Mouse (Mus musculus): Measurements from ENCODE around the gene Agbl4. TPM values are rescaled to one million over a fixed set of nuclear protein-coding genes. Genes with fewer than 3 reads are reported as not detected.

Agbl4 gene
- polyA plus RNA-seq, 1 experiment from 2014 or later, result 2.1 TPM

- WGBS, result 62% methylated on average over 3 of the region's 3 CpGs
- no peak for ATAC-seq (ENCODE audit: low FRiP score)
Measured at GRCm38 (mm10) chr4:111498751-111499150, 1101.3 kb downstream of the Agbl4 start.

GRCm38 (mm10) chr4:111501441-111501840, 1104.0 kb downstream of the Agbl4 start:
- WGBS, result 73% methylated on average over 1 of the region's 1 CpGs

More at GRCm38 (mm10) chr4:111498751-111499150, 1101.3 kb downstream of the Agbl4 start:
- no peaks in the 10 kb centered on the region for H3K36me3 ChIP-seq
- H3K4me1 ChIP-seq, result 0 out of 2 replicates have a peak, but pooled peaks cover 1% of the 10 kb centered on the region
- no peak overlapping the region for H3K4me2 ChIP-seq (replicated peaks)
- no peaks in the 10 kb centered on the region for H3K9me3 ChIP-seq (replicated peaks)
- H3K9ac ChIP-seq, result no peak overlapping the region
- H3K27ac ChIP-seq, result no peak overlapping the region
- H3K4me3 ChIP-seq, result no peak overlapping the region
- no peaks in the 10 kb centered on the region for H3K27me3 ChIP-seq

GRCm38 (mm10) chr4:111502965-111503727, 1105.7 kb downstream of the Agbl4 start:
- H3K4me3 ChIP-seq, result no peak overlapping the region
- H3K9me3 ChIP-seq (replicated peaks), result no peaks in the 10 kb centered on the region
- no peak overlapping the region for H3K9ac ChIP-seq
- H3K27me3 ChIP-seq, result no peaks in the 10 kb centered on the region
- H3K4me1 ChIP-seq, result no peaks in the 10 kb centered on the region
- no peak overlapping the region for H3K4me2 ChIP-seq (replicated peaks)
- H3K36me3 ChIP-seq, result no peaks in the 10 kb centered on the region
- H3K27ac ChIP-seq, result no peak overlapping the region
- 80% methylated on average over 5 of the region's 5 CpGs for WGBS
- ATAC-seq (ENCODE audit: low FRiP score), result no peak

More at GRCm38 (mm10) chr4:111501441-111501840, 1104.0 kb downstream of the Agbl4 start:
- H3K36me3 ChIP-seq, result no peaks in the 10 kb centered on the region
- H3K9me3 ChIP-seq (replicated peaks), result no peaks in the 10 kb centered on the region
- H3K27ac ChIP-seq, result no peak overlapping the region
- no peaks in the 10 kb centered on the region for H3K27me3 ChIP-seq
- no peak overlapping the region for H3K9ac ChIP-seq
- ATAC-seq (ENCODE audit: low FRiP score), result no peak
- H3K4me3 ChIP-seq, result no peak overlapping the region
- no peak overlapping the region for H3K4me2 ChIP-seq (replicated peaks)
- H3K4me1 ChIP-seq, result no peaks in the 10 kb centered on the region

GRCm38 (mm10) chr4:111504952-111505351, 1107.5 kb downstream of the Agbl4 start:
- no peaks in the 10 kb centered on the region for H3K9me3 ChIP-seq (replicated peaks)
- no peak for ATAC-seq (ENCODE audit: low FRiP score)
- WGBS, result 96% methylated on average over 2 of the region's 2 CpGs
- no peak overlapping the region for H3K4me2 ChIP-seq (replicated peaks)
- no peak overlapping the region for H3K27ac ChIP-seq
- no peaks in the 10 kb centered on the region for H3K4me1 ChIP-seq
- H3K9ac ChIP-seq, result no peak overlapping the region
- H3K27me3 ChIP-seq, result no peaks in the 10 kb centered on the region
- H3K36me3 ChIP-seq, result no peaks in the 10 kb centered on the region
- H3K4me3 ChIP-seq, result no peak overlapping the region

GRCm38 (mm10) chr4:111510129-111510528, 1112.7 kb downstream of the Agbl4 start:
- WGBS, result 20% methylated on average over 1 of the region's 2 CpGs
- H3K36me3 ChIP-seq, result no peaks in the 10 kb centered on the region
- no peak for ATAC-seq (ENCODE audit: low FRiP score)
- peaks cover 1% of the 10 kb centered on the region; the same call in 1 of the 2 replicates for H3K4me1 ChIP-seq
- no peak overlapping the region for H3K27ac ChIP-seq
- H3K9ac ChIP-seq, result no peak overlapping the region
- H3K9me3 ChIP-seq (replicated peaks), result no peaks in the 10 kb centered on the region
- H3K4me2 ChIP-seq (replicated peaks), result no peak overlapping the region
- H3K27me3 ChIP-seq, result no peaks in the 10 kb centered on the region
- no peak overlapping the region for H3K4me3 ChIP-seq

GRCm38 (mm10) chr4:111513921-111514320, 1116.5 kb downstream of the Agbl4 start:
- no peak for ATAC-seq (ENCODE audit: low FRiP score)
- WGBS, result 67% methylated on average over 3 of the region's 3 CpGs
- H3K9ac ChIP-seq, result no peak overlapping the region
- no peak overlapping the region for H3K4me3 ChIP-seq
- peaks cover 12% of the 10 kb centered on the region for H3K4me1 ChIP-seq
- H3K27ac ChIP-seq, result no peak overlapping the region
- no peak overlapping the region for H3K4me2 ChIP-seq (replicated peaks)
- no peaks in the 10 kb centered on the region for H3K9me3 ChIP-seq (replicated peaks)
- no peaks in the 10 kb centered on the region for H3K36me3 ChIP-seq
- H3K27me3 ChIP-seq, result no peaks in the 10 kb centered on the region

- H3K9me3 ChIP-seq (replicated peaks), result no peaks in the 10 kb centered on the region
- H3K27ac ChIP-seq, result no peak overlapping the region
- H3K36me3 ChIP-seq, result no peaks in the 10 kb centered on the region
- no peak overlapping the region for H3K4me2 ChIP-seq (replicated peaks)
- no peak overlapping the region for H3K4me3 ChIP-seq
- peaks cover 12% of the 10 kb centered on the region for H3K4me1 ChIP-seq
- 95% methylated on average over 2 of the region's 2 CpGs for WGBS
- H3K27me3 ChIP-seq, result no peaks in the 10 kb centered on the region
- no peak for ATAC-seq (ENCODE audit: low FRiP score)
- H3K9ac ChIP-seq, result no peak overlapping the region
Measured at GRCm38 (mm10) chr4:111516136-111516535, 1118.7 kb downstream of the Agbl4 start.

- no peaks in the 10 kb centered on the region for H3K9me3 ChIP-seq (replicated peaks)
- peak overlapping the region; percentile 35; the same call in 1 of the 2 replicates for H3K27ac ChIP-seq
- H3K36me3 ChIP-seq, result no peaks in the 10 kb centered on the region
- no peaks in the 10 kb centered on the region for H3K27me3 ChIP-seq
- ATAC-seq (ENCODE audit: low FRiP score), result peak; percentile 79
- WGBS, result 18% methylated on average over 4 of the region's 4 CpGs
- 0 out of 2 replicates have a peak overlapping the region, but pooled peaks have one; percentile 3 for H3K4me2 ChIP-seq (replicated peaks)
- no peak overlapping the region for H3K4me3 ChIP-seq
- no peak overlapping the region for H3K9ac ChIP-seq
- peaks cover 12% of the 10 kb centered on the region for H3K4me1 ChIP-seq
Measured at GRCm38 (mm10) chr4:111517063-111517792, 1119.8 kb downstream of the Agbl4 start.

GRCm38 (mm10) chr4:111518191-111518590, 1120.7 kb downstream of the Agbl4 start:
- Histone ChIP-seq H3K4me1 (peaks cover 12% of the 10 kb centered on the region), H3K9me3 (replicated peaks) (no peaks in the 10 kb centered on the region), H3K4me3 (no peak overlapping the region), H3K36me3 (no peaks in the 10 kb centered on the region), H3K9ac (no peak overlapping the region), H3K4me2 (replicated peaks) (no peak overlapping the region), H3K27ac (no peak overlapping the region), H3K27me3 (no peaks in the 10 kb centered on the region)
- WGBS, result 88% methylated on average over 4 of the region's 4 CpGs
- ATAC-seq (ENCODE audit: low FRiP score), result no peak

- Histone ChIP-seq H3K36me3 (no peaks in the 10 kb centered on the region), H3K27ac (no peak overlapping the region), H3K4me3 (no peak overlapping the region), H3K4me1 (peaks cover 12% of the 10 kb centered on the region), H3K9me3 (replicated peaks) (no peaks in the 10 kb centered on the region), H3K4me2 (replicated peaks) (no peak overlapping the region), H3K9ac (no peak overlapping the region), H3K27me3 (no peaks in the 10 kb centered on the region)
- no peak for ATAC-seq (ENCODE audit: low FRiP score)
- 70% methylated on average over 3 of the region's 3 CpGs for WGBS
Measured at GRCm38 (mm10) chr4:111519267-111519666, 1121.8 kb downstream of the Agbl4 start.

GRCm38 (mm10) chr4:111520006-111520405, 1122.5 kb downstream of the Agbl4 start:
- peaks cover 12% of the 10 kb centered on the region for H3K4me1 ChIP-seq
- no peak for ATAC-seq (ENCODE audit: low FRiP score)

GRCm38 (mm10) chr4:111522974-111523373, 1125.5 kb downstream of the Agbl4 start:
- no peaks in the 10 kb centered on the region for H3K36me3 ChIP-seq
- H3K9ac ChIP-seq, result no peak overlapping the region
- H3K9me3 ChIP-seq (replicated peaks), result no peaks in the 10 kb centered on the region
- no peak overlapping the region for H3K4me2 ChIP-seq (replicated peaks)
- H3K4me1 ChIP-seq, result no peaks in the 10 kb centered on the region
- no peak overlapping the region for H3K27ac ChIP-seq
- ATAC-seq (ENCODE audit: low FRiP score), result no peak
- H3K4me3 ChIP-seq, result no peak overlapping the region
- no peaks in the 10 kb centered on the region for H3K27me3 ChIP-seq
- WGBS, result 68% methylated on average over 2 of the region's 2 CpGs

More at GRCm38 (mm10) chr4:111520006-111520405, 1122.5 kb downstream of the Agbl4 start:
- Histone ChIP-seq H3K4me3 (no peak overlapping the region), H3K4me2 (replicated peaks) (no peak overlapping the region), H3K27me3 (no peaks in the 10 kb centered on the region), H3K9ac (no peak overlapping the region), H3K9me3 (replicated peaks) (no peaks in the 10 kb centered on the region), H3K36me3 (no peaks in the 10 kb centered on the region), H3K27ac (no peak overlapping the region)
- 86% methylated on average over 2 of the region's 2 CpGs for WGBS
